Mouse (Mus musculus) inflammation-experienced regulatory T-cells (primary cell): ENCODE results near the gene Tcfl5. TPM values are rescaled to one million over a fixed set of nuclear protein-coding genes. Genes with fewer than 3 reads are reported as not detected.

Source experiments
- polyA plus RNA-seq, 2 experiments: library from polyadenylated mRNA; unstranded; fragments of 100-300 nt; shearing (Covaris generic); gene quantifications; one replicate each; pipeline ENCODE4 v1.2.1; 2017

The Tcfl5 gene
- polyA plus RNA-seq = 1 to 10 TPM in 1 of 2 experiments, under 1 TPM in 1; 0.33 to 1.7 TPM

GRCm38 (mm10) chr2:180642555-180643260, at the start of gene Tcfl5:
Gene Tcfl5, minus strand, starts transcription at chr2:180642708.

DNA sequence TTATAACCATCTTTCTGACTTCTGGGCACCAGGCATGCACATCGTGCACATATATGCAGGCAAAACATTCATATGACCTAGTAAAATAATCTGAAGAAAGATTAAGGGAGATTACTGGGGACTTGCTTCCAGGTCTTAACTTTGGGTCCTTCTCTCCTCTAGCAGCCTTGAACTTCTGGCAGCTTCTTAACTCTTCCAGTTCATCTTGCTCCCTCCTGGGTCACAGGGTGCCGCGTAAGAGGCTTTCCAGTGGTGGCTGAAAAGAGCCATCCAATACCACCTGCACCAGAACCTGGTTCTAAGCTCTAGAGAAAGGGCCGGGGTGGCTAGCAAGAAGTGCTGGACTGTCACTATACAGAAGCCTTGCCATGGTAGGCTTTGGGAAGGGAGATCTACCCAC, 45.0 kb downstream of the Tcfl5 start, which contains the start of gene Col9a3:
TSS of gene Col9a3 (plus strand) at position 301 of the 400 bp plus-strand sequence.

GRCm38 (mm10) chr2:180589123-180589831, 53.2 kb downstream of the Tcfl5 start, which contains the start of gene Ogfr:
Gene Ogfr, plus strand, starts transcription at chr2:180589245.

DNA sequence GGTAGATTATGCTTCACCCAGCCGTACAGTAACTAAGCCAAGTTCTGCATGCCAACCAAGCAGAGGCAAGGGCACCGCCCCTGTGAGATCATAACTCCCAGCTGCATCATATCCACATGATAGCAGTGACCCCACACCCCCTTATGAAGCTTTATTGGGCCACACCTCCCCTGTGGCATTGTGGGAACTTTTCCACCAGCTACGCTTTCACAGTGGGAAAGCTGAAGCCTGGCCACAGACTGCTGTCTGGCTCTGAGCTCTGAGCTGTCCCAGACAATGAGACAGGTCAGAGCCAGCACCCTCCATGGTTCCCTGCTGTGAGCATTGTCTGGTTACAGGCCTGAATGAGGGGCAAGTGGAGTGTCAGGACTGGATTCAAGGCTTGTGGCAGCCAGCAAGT, 61.5 kb downstream of the Tcfl5 start, which contains the start of gene Mrgbp:
TSS of gene Mrgbp (plus strand) at position 303 of the 400 bp plus-strand sequence.

Other genes starting within 250 kb of the Tcfl5 start
- 1 to 10 TPM; 1.6 to 3.7 TPM for gene Slco4a1, start 186.5 kb downstream of the Tcfl5 start, polyA plus RNA-seq
- under 1 TPM; 0.10 to 0.54 TPM for gene Ntsr1, start 142.7 kb downstream of the Tcfl5 start, polyA plus RNA-seq
- 10 to 100 TPM; 47.8 to 60.1 TPM for gene Mrgbp, start 61.4 kb downstream of the Tcfl5 start, polyA plus RNA-seq
- 10 to 100 TPM; 67.5 to 71.5 TPM for gene Ogfr, start 53.5 kb downstream of the Tcfl5 start, polyA plus RNA-seq
- gene Col9a3, start 44.9 kb downstream of the Tcfl5 start, polyA plus RNA-seq = 1 to 10 TPM; 1.3 to 2.4 TPM
- gene Dido1, start 67.3 kb upstream of the Tcfl5 start, polyA plus RNA-seq = 10 to 100 TPM; 42.4 to 53.5 TPM
- 10 to 100 TPM; 35.0 to 42.6 TPM for gene Gid8, start 67.4 kb upstream of the Tcfl5 start, polyA plus RNA-seq
- 10 to 100 TPM; 58.6 to 61.1 TPM for gene Slc17a9, start 82.6 kb upstream of the Tcfl5 start, polyA plus RNA-seq
- under 1 TPM; 0.30 to 0.75 TPM for gene Bhlhe23, start 134.2 kb upstream of the Tcfl5 start, polyA plus RNA-seq